Mouse (Mus musculus) bone marrow macrophage, adult 2 months (primary cell): ENCODE data around the gene Trim40.

Source experiments
- CTCF ChIP-seq: IDR thresholded peaks from 2 replicates; pipeline ENCODE4 v1.5.1; 2012; ENCODE audit warnings: low read depth, mild to moderate bottlenecking, low read length, moderate library complexity
- POLR2A ChIP-seq: IDR thresholded peaks from 2 replicates; pipeline ENCODE4 v1.6.1; 2012; ENCODE audit warnings: mild to moderate bottlenecking, low read depth, low read length, borderline replicate concordance

GRCm38 (mm10) chr17:36914108-36914507 is 24.2 kb upstream of the Trim40 start:
- TF ChIP-seq CTCF (no peak), POLR2A (no peak)
